Mouse (Mus musculus): ENCODE measurements around the gene Ier3.

- TF ChIP-seq POLR2A (IDR thresholded peaks at IDR 0.05; ENCODE audit: low read depth, low read length) (no peak), CTCF (IDR thresholded peaks at IDR 0.05; ENCODE audit: extremely low read depth, insufficient read depth, insufficient read length, insufficient replicate concordance) (no peak)
Observed at GRCm38 (mm10) chr17:35865481-35866280, 44.2 kb downstream of the Ier3 start, which contains the start of gene Ppp1r18.

Data from spleen, adult 2 months (tissue).